Mouse (Mus musculus): Measurements from ENCODE around the gene Akap8.

Gene Akap8

DNA sequence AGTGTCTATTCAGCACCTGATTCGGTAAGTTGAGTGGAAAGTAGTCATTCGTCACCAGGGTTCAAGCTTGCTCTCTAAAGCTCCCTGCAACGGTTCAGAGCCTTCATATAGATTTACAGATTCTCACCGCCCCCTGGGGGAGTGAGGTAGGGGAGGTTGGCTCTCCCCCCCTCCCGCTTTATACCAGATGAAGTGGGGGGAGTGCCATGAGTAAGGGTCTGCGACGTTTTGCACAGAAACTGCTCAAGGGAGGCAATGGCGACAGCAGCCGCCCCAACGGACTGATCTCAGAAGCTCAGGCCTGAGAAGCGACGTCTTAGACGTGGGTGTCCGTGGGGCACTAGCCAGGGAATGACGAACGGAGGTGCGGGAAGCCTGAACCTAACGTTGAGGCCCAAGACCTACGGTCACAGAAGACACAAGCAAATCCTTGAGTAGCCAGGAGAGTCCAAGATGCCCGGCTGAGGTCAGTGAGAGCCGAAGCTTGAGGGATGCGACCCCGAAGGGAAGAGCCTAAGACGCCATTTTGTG, 28.9 kb upstream of the Akap8 start:
- in situ Hi-C loops (cut with MboI, MseI) = no loop called here

DNA sequence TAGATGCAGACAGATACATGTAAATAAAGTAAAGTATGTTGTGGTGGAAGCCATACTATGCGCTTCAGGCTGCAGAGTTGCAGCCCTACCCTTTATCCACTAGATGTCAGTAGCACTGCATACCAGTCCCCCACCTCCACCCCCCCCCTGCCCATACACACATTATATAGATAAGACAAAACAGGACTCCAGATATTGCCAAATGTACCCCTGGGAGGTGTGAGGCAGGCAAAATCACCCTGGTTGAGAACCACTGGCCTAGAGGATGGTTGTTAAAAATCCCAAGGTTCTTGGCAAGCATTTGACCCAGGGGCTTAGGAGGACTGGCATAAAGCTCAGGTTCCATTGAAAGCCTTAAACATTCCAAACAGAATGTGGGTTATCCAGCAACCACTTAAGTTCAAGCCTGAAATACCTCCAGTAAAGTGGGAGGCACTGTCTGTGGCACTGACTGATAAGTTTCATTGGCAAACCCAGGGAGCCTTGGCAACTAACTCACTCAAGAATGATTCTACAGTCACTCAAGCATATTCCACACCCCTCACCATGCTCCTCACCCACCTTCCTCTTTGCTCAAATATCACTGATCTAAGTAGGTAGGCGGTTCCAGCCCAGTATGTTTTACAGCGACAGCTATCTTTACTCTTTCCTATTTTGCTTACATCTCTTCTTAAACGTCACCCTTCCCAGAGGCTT, 28.1 kb upstream of the Akap8 start:
- in situ Hi-C loops (cut with MboI, MseI) = no loop called here

DNA sequence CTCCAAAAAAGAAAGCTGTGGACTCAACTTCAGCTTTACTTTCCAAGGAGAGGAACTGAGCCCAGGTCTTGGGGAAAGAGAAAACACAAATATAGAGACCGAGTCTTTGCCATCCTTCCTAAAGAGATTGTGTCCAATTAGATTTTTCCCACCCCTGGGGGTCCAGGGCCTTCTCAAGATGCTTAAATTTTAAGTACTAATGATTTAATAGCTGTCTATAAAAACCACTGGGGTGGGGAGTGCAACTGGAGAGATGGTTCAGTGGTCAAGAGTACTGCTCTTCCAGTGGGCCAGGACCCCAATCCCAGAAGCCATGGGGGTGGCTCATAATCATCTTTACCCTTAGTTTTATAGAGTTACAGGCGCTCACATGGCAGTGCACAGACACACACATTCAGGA, 27.4 kb upstream of the Akap8 start:
- in situ Hi-C loops (cut with MboI, MseI) = no loop called here

DNA sequence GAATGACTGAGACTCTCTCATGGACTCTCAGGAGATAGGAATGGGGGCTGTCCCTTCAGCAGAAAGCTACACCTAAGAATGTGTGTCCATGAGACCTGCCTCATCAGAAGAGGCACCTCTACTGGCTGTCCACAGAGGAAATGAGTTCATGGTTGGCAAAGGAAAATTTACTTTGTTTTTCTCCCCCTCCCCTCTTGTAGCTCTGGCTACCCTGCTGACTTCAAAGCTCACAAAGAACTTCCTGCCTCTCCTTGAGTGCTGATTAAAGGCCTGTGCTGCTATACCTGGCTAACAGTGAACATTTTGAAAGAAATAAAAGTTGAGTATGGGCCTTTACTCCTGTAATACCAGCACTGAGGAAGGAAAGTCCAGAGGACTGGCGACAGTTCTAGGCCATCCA, 20.1 kb upstream of the Akap8 start:
- in situ Hi-C loops (cut with MboI, MseI) = loop anchor here in 1 of 2 experiments (5.0 kb wide), 2 partner anchors 101 to 156 kb away; no protein-coding TSS in a partner anchor

DNA sequence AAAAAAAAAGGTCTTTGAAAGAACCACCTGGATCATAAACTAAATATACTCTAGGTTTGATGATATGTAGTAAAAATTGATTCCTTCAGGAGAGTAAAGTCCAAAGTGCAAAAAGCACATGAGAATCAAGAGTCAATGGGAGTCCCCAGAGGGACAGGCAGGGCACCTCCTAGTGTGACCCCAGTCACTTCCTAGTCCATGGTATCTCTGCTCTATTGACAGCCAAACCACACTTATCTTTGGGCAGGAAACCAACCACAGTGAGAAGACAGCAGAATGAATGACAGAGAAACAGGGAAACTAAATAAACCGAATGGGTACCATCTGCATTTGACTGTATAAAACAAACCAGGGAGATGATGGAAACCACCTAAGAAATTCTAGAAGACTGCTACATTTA, 19.1 kb upstream of the Akap8 start:
- in situ Hi-C loops (cut with MboI, MseI) = loop anchor here in 1 of 2 experiments (5.0 kb wide), 2 partner anchors 102 to 157 kb away; no protein-coding TSS in a partner anchor

- in situ Hi-C loops (cut with MboI, MseI) = no loop called here
Observed at GRCm38 (mm10) chr17:32335869-32336268, 14.8 kb upstream of the Akap8 start.

GRCm38 (mm10) chr17:32334921-32335320, 13.9 kb upstream of the Akap8 start:
- in situ Hi-C loops (cut with MboI, MseI) = no loop called here

DNA sequence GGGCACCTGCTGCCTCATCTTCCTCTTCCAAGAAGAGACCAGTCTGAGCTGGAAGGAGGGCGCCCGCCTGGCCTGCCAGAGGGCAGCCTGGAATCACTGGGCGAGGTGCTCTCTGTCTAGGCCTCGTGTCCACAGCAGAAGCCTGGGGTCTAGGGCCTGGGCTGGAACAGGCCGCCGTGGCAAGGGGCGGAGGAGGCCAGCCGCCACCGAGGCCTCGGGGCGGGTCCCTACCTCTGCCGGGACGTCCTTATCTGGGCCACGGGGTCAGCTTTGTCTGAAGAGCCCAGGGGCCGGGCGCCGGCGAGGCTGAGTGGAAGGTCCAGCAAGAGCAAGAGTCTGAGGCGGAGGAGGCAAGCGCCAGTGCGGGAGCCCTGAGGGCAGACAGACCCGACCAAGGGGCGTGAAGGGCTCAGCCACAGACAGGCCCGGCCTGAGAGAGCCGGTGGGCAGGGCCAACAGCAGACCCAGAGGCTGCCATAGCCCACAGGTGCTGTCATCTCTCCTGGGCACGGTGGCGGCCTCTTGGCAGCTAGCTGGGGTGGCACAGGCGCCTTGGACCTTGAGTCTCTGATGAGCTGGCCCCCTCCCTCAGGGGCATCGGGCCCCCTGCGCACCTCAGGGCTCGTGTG, 12.8 kb upstream of the Akap8 start:
- in situ Hi-C loops (cut with MboI, MseI) = no loop called here

DNA sequence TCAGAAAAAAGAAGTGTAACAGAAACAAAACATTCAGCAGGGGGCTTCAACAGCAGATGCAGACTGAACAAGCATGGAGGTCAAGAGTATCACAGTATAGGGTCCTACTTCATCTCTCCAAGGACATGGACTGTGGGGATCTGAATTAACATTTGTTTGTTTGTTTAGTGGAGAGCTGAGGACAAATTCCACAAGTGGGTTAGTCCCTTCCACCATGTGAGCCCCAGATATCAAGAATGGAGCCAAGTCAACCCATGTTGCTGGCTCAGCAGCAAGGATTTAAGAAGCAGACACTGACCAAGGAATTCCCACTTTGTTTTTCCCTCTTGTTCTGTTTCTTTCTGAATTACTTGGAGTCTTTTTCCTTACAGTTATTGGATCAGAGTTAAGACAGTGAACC, 6.5 kb upstream of the Akap8 start:
- in situ Hi-C loops (cut with MboI, MseI) = no loop called here

GRCm38 (mm10) chr17:32322809-32323208, 1.8 kb upstream of the Akap8 start:
- in situ Hi-C loops (cut with MboI, MseI) = loop anchor here in 1 of 2 experiments (5.0 kb wide), 2 partner anchors 39 to 1569 kb away; partner anchors contain the start of gene Kifc1

GRCm38 (mm10) chr17:32321836-32322235, 798 bp upstream of the Akap8 start:
- in situ Hi-C loops (cut with MboI, MseI) = loop anchor here in 1 of 2 experiments (5.0 kb wide), 2 partner anchors 40 to 1570 kb away; partner anchors contain the start of gene Kifc1

DNA sequence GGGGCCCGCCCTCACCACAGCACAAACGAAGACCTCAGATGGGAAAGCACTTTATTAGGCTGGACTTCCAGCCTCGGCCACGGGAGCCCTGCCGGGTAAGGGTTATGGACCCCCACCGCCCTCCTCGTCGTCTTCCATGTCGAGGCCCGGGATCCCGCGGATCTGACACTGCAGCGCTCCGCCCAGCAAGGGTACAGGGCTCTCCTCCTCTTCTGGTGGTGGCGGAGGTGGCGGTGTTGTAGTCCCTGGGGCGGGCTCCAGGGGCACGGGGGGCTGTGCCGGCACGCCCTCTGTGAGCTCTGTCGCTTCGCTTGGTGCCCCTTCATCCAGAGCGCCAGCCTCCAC, 324 bp upstream of the Akap8 start:
- in situ Hi-C loops (cut with MboI, MseI) = loop anchor here in 1 of 2 experiments (5.0 kb wide), 2 partner anchors 41 to 1571 kb away; partner anchors contain the start of gene Kifc1

DNA sequence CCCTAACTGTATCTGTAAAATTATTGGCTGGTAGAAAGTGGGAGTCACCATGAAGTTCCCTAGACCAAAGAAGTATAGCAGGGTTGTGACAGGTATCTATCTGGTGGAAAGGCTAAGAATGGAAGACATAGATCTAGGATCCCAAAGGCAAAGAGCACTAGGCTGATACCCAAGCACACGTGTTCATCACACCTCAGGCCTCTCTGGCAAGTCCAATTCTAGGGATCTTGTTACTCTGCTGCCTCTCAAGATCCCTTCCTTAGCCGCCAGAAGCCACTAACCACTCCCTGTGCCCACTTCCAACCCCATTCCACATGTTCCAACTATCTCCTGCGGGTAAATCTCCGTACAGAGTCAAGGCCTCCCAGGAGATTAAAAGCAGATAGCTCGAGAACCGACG, 1.1 kb downstream of the Akap8 start:
- in situ Hi-C loops (cut with MboI, MseI) = loop anchor here in 1 of 2 experiments (5.0 kb wide), 2 partner anchors 42 to 1572 kb away; partner anchors contain the start of gene Kifc1

DNA sequence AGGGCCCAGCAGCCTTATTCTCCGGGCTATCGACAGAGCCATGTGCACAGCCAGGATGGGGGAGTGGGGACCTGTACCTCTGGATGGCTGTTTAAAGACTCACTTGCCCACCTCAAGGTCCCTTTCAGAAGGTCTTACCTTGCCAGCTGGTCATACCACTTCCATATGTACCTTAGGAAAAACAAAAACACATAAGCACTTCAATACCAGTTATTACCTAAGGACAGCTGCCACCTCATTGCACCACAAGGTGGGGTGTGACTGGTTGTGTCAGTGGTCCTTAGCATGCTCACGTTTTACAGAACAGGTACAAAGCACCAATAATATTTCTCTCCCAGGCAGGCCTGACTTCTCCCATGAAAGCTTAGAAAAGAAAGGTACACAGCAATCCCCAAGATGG, 3.3 kb downstream of the Akap8 start:
- in situ Hi-C loops (cut with MboI, MseI) = no loop called here

DNA sequence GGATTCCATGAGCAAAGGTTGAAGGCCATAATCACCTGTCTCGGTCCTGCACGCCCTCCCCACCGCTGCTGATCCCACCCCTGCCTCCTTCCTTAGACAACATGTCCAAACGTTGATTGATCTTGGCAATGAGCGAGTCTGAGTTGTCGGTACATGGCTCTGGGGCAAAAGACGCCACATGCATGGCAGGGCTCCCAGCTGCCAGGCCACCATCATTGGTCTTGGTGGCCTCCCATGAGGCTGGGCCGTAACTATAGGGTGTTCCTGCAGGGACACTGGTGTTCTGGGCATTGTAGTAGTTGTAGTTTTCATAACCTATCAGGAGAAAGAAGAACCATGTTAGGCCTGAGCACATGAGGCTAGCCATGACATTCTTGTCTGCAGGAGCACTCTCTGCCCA, 4.0 kb downstream of the Akap8 start:
- in situ Hi-C loops (cut with MboI, MseI) = no loop called here

GRCm38 (mm10) chr17:32315560-32315959, 5.5 kb downstream of the Akap8 start:
- in situ Hi-C loops (cut with MboI, MseI) = no loop called here

DNA sequence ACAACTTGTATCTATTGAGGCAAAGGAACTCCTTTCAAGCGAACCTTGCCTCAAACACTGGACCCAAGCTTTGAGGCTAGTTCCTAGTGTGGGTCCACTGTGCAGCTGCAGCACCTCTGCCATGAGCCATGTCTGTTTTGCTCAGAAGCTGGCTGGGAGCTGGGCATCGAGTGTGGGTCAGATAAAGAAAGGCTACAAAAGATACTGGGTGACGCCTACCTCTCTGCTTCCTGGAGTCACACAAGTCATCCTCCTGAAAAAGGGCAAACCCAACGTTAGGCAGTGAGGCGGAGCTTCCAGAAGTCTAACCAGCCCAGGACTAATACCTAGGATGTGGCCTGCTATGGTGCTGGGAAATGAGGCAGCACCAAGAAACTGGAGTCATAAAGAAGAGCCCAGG, 7.1 kb downstream of the Akap8 start:
- in situ Hi-C loops (cut with MboI, MseI) = no loop called here

DNA sequence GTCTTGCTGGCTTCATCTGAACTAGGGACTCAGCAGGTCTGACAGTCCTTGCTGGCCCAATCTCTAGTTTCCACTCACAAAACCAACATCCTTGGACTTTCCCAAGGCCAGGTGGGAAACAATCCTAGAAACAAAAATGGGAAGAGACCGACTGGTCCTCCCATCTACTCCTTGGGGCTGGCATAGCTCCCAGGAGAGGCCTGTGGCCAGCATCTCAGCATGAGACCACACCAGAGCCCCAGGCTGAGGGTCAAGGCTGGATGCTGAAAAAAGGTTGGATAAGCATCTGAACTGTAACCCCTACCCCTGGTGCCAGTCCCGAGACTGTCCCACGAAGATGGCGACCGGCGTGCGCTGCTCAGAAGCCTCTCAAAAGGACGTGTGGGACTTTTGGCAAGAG, 8.2 kb downstream of the Akap8 start:
- in situ Hi-C loops (cut with MboI, MseI) = no loop called here

GRCm38 (mm10) chr17:32307963-32308362, 13.1 kb downstream of the Akap8 start:
- in situ Hi-C loops (cut with MboI, MseI) = no loop called here

DNA sequence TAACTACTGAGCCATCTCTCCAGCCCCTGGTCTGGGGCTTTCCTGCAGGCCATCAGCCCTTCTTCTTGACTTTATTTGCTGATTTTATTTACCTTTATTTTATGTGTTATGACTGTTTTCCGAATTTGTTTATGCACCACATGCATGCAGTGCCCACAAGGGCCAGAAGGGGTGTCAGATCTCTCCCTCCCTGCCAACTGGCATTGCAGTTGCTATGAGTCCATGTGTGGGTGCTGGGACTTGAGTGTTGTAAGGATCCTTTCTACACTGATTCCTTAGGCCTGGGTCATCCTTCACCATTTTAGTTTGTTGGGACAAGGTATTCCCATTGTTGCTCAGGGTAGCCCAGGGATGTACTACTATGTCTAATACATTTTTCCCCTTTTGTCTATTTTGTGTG, 22.9 kb downstream of the Akap8 start:
- in situ Hi-C loops (cut with MboI, MseI) = no loop called here

DNA sequence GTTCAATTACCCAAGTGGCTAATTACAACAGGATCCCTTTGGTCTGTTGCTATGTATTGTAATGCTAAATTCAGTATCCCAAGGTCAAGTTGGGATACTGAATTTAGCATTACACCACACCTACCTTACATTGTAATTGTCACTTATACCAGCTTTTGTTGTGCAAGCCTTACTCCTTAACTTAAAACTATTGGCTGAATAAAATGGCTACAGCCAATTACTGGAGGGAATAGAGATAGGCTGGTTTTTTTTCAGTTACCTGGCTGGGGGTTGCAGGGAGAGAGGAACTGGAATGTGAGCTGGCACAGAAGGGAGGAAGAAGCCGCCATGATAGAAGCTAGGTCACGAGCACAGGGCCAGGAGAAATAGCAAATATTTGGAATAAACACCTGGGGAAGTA, 25.1 kb downstream of the Akap8 start:
- in situ Hi-C loops (cut with MboI, MseI) = no loop called here

DNA sequence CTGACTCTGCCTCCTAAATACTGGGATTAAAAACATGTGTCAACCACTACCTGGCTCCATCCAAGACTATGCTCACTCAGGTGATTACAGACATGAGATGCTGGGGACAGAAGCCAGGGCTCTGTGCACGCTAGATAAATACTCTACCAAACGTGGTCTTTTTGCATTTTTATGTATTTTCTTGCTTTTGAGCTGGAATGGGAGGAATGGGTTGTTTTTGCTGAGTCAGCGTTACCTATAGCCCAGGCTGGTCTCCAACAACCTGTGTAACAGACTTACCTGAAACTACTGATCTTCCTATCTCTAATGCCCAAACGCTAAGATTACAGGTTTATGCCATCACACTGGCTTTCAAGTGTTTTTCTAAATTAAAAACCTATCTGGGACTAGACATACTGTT, 25.9 kb downstream of the Akap8 start:
- in situ Hi-C loops (cut with MboI, MseI) = no loop called here

- in situ Hi-C loops (cut with MboI, MseI) = no loop called here
Observed at GRCm38 (mm10) chr17:32285138-32285670, 35.8 kb downstream of the Akap8 start.
